Mouse (Mus musculus) skeletal muscle tissue, adult 2 months (tissue): ENCODE data around the gene Nceh1.

Experiments used
- DNase-seq: peaks from one replicate; pipeline ENCODE4 v3.0.0-alpha.2; 2012; ENCODE audit warnings: low read depth, low spot score

Nceh1 gene

DNA sequence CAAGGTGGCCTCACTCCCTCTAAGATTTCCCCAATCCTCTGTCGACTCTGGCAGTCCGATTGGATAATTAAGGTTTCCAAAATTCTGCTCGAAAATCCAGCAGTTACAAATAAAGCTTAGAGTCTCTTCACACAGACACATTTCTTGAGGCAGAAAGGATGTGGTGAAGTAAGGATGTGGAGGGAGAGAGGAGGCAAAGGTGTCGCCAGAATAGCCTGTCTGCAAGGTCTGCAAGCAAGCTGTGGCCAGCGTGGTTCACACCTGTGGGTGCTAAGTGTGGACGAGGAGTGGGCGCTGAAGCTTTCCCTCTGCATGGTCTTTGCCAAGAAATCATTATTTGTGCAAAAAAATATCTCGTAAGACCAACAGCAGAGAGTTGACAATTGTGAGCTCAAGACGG is 139.8 kb downstream of the Nceh1 start:
- no peak for DNase-seq

GRCm38 (mm10) chr3:27323551-27323950 is 140.8 kb downstream of the Nceh1 start:
- no peak for DNase-seq

- DNase-seq, result no peak
These were observed 143.9 kb downstream of the Nceh1 start for GRCm38 (mm10) chr3:27326633-27327191.

GRCm38 (mm10) chr3:27330706-27331105 is 147.9 kb downstream of the Nceh1 start:
- DNase-seq, result no peak
